Mouse (Mus musculus) forelimb bud, embryonic 11.5 days (tissue): Measurements from ENCODE around the gene AU018091.
"Not testable (repeated sequence)": the region's sequence is repeated elsewhere in the genome, so short reads cannot be mapped to it uniquely, and the experiment has no call there.

ENCODE experiments used
- DNase-seq: peaks from one replicate; pipeline ENCODE4 v3.0.0-alpha.2; 2012; ENCODE audit warnings: low read depth, low spot score

Gene AU018091

GRCm38 (mm10) chr7:3168925-3169324 is at the start of gene AU018091:
TSS of gene AU018091 (minus strand) at chr7:3169203.
- no peak for DNase-seq

- DNase-seq, result no peak
Measured at GRCm38 (mm10) chr7:3217546-3218056, 48.6 kb upstream of the AU018091 start.

DNA sequence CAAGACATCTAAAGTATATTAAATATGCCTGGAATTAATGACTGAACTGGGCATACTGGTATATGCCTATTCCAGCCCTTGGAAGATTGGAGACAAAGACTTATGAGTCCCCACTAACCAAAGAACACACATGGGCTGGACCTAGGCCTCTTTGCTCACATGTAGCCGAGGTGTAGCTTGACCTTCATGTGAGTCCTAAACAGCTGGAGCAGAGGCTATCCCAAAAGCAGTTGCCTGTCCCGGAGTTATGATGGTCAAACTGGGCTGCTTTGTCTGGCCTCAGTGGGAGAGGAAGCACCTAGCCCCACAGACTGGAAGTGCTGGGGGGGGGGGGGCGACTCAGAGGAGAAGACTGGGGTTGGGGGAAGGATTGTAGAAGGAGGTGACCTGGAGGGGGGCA is 47.3 kb upstream of the AU018091 start:
- DNase-seq, result no peak

- DNase-seq, result no peak
Measured at GRCm38 (mm10) chr7:3213557-3213956, 44.6 kb upstream of the AU018091 start.

DNA sequence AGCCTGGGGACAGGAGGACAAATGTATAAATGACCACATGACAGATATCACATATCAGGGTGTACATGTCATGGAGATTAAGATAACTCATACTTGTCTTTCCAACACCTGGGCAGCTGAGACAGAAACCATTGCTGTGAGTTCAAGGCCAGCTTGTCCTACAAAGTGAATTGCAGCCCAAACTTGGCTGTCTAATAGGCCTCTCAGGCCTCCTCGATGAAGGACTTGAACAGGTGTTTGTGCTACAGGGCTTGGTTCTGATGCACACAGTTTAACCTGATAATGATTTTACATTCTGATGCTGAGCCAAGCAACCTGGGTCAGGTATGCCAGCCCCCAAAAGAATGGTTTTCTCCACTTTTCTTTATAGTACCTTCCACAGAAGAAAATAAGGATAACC is 44.2 kb upstream of the AU018091 start:
- no peak for DNase-seq

- no peak for DNase-seq
Measured at GRCm38 (mm10) chr7:3212002-3212790, 43.2 kb upstream of the AU018091 start.

DNA sequence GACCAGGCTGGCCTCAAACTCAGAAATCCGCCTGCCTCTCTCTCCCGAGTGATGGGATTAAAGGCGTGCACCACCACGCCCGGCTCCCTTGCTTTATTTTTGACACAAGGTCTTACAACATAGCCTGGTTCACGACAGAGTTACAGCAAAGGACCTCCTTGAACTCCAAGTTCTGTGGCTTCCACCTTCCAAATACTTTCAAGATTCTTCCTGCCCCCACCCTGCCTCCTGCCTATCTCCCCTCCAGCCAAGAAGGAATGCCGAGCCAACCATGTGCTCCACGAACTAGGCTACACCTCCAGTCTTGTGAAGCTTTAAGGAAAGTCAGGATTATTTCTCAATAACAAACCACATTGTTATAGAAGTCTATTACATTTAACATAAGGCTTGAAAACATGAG is 42.5 kb upstream of the AU018091 start:
- no peak for DNase-seq

GRCm38 (mm10) chr7:3210605-3211004 is 41.6 kb upstream of the AU018091 start:
- DNase-seq, result no peak

- DNase-seq, result no peak
Measured at GRCm38 (mm10) chr7:3206520-3206919, 37.5 kb upstream of the AU018091 start.

GRCm38 (mm10) chr7:3204628-3205027 is 35.6 kb upstream of the AU018091 start:
- DNase-seq, result no peak

GRCm38 (mm10) chr7:3203890-3204289 is 34.9 kb upstream of the AU018091 start:
- DNase-seq, result no peak

DNA sequence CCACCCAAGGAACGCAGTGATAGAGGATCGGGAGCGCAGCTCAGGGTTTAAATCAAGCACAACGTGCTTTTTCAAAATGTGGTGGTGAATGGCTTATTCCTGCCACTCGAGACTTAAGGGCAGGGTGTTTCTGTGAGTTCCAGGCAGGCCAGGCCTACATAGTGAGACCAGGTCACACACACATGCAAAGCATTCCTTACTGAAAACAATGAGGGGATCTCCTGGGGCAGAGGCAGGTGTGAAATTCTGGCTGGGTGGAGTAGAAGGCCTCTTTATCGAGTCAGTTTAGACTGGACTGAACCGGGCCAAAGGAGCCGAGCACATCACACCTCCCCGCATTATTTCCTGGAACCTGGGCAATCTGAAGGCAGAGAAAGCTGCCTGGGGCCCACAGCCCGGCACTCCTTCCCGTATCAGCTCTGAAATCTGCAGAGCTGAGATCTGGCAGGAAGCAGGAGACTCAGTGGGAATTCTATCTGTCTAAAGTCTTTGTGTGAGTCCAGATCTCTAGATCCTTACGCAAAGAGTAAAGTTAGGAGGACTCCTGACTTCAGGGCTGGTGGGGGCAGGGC is 32.2 kb upstream of the AU018091 start:
- DNase-seq, result no peak

- DNase-seq, result no peak
Measured at GRCm38 (mm10) chr7:3198884-3199283, 29.9 kb upstream of the AU018091 start.

GRCm38 (mm10) chr7:3195850-3196249 is 26.8 kb upstream of the AU018091 start:
- no peak for DNase-seq

- no peak for DNase-seq
Measured at GRCm38 (mm10) chr7:3194531-3194930, 25.5 kb upstream of the AU018091 start.

- DNase-seq, result no peak
Measured at GRCm38 (mm10) chr7:3193905-3194304, 24.9 kb upstream of the AU018091 start.

GRCm38 (mm10) chr7:3193049-3193632 is 24.1 kb upstream of the AU018091 start:
- DNase-seq, result no peak

DNA sequence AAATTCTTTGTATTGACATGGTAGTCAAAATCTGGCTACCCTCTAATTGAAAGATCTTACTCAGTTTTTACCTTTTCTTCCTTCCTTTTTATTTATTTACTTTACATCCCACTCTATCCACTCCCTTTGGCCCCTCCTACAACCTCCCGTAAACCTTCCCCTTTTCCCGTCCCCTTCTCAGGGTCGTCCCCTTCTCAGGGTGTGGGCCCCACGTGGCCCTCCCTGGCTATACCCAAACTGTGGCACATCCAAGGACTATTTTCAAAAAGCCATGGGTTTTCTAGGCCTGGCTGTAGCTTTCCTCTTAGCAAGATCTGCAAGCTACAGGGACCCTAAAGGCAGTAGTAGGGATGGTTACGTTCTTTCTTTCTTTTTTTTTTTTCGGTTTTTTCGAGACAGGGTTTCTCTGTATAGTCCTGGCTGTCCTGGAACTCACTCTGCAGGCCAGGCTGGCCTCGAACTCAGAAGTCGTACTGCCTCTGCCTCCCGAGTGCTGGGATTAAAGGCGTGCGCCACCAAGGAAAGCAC is 23.0 kb upstream of the AU018091 start:
- DNase-seq, result no peak

- DNase-seq, result not testable (repeated sequence)
Measured at GRCm38 (mm10) chr7:3186726-3187125, 17.7 kb upstream of the AU018091 start.

DNA sequence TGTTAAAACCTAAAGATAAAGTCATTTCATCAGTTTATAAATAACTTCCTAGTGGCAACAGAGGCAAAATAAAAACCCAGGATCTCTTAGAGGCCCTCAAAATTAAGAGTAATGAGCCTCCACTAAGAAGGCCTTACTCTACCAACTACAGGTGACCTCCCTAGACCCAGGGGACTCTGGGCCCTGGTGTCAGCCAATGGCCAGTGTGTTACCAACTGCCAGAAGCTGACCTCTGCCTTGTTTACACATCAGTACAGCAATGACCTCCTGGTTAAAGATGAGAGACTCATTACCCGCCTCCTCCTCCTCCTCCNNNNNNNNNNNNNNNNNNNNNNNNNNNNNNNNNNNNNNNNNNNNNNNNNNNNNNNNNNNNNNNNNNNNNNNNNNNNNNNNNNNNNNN is 17.1 kb upstream of the AU018091 start:
- DNase-seq, result no peak

- peak; percentile 13 for DNase-seq
Measured at GRCm38 (mm10) chr7:3184394-3184793, 15.4 kb upstream of the AU018091 start.

DNA sequence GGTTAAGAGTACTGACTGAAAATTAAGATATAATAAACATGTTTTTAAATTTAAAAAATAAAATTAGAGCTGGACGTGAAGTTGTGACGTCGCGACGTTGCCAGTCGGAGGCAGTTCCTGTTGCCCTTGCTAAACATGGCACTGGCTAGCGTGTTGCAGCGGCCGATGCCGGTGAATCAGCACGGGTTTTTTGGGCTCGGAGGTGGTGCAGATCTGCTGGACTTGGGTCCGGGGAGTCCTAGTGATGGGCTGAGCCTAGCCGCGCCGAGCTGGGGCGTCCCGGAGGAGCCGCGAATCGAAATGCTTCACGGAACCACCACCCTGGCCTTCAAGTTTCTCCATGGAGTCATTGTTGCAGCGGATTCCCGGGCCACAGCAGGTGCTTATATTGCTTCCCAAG is 12.0 kb upstream of the AU018091 start:
- DNase-seq, result not testable (repeated sequence)

DNA sequence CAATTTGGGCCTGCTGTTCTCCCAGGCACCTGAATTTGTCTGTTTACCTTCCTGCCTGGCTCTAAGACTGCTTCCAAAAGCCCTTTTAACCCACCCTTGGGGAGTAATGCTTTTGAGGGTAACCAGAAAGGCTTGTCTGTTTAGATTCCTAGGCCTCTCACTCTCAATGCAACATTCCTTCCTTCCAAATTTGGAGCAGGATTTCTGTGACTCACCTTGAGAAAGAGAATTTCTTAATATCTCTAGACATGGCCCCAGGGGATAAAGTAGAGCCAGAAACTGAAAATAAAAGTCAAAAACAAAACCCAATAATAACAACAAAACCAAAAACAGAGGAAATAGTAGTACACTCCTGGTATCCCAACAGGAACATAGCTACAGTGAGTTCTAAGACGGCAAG is 707 bp downstream of the AU018091 start:
- DNase-seq, result no peak
